Mouse (Mus musculus): ENCODE results near the gene Vamp3. TPM values are rescaled to one million over a fixed set of nuclear protein-coding genes. Genes with fewer than 3 reads are reported as not detected.

Vamp3 gene
- polyA plus RNA-seq, 1 experiment from 2014 or later, result 73.4 TPM

DNA sequence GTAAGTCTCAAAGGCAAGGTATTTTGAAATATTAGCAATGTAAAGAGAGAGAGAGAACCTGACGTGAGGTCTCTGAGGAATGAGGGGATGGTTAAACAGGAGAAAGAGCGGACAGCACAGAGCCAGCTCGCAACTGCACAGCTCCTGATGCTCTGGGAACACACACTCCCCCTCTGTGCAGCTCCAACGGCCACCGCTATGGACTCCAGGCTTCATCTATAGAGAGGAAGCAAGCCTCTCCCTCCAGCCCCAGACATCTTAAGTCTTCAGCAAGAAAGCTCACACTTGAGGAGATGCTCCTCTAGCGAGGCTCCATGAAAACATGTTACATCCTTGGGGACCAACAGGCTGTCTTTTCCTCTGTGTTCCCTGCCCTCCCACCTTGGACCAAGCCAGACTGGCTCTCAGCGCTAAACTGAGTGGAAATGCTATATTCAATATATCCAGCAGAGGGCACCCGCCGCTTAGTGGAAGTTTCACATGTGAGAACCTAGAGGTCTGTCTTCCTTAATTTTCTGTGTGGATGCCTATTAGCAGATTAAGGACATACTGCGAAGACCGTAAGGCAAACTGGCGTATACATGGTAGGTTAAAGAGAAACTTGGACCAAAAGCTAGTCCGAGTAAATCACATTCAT is 15.5 kb upstream of the Vamp3 start:
- Histone ChIP-seq H3K4me2 (ENCODE audit: low read depth, low read length) (no peak overlapping the region), H3K27ac (replicated peaks; ENCODE audit: low read depth, low read length) (no peak overlapping the region), H3K36me3 (replicated peaks; ENCODE audit: control insufficient read depth, insufficient read depth, low read depth, low read length) (no peaks in the 10 kb centered on the region), H3K4me1 (ENCODE audit: control insufficient read depth, insufficient read depth, low read length) (no peaks in the 10 kb centered on the region), H3K4me3 (ENCODE audit: low read depth, low read length) (no peak overlapping the region), H3K9me3 (replicated peaks; ENCODE audit: control insufficient read depth, low read length) (no peaks in the 10 kb centered on the region), H3K9ac (replicated peaks; ENCODE audit: low read length) (no peak overlapping the region), H3K27me3 (ENCODE audit: control insufficient read depth, insufficient read depth, low read length) (no peaks in the 10 kb centered on the region)
- DNase-seq (ENCODE audit: low spot score), result peak; percentile 88
- 55% methylated on average over 13 of the region's 13 CpGs for WGBS
- ATAC-seq (replicated peaks; ENCODE audit: insufficient number of reproducible peaks, low FRiP score, low TSS enrichment, low read depth), result no peak

DNA sequence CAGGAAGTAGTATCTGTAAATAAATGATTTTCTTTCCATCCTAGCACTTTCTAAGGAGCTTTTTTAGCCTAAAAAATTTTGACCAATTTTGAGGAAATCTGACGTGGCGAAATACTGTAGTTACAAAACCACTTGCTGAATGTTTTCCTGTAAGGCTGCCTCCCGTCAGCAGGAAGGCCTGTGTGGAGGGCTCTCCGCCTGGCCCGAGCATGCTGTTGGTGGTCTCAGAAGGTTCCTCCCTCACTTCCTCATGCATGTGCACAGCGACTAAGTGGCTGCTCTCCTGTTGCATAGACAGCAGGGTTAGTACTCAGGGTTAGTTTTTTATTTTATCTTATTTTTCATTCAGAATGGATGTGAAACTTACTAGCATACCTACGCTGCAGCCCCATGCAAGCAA is 13.2 kb upstream of the Vamp3 start:
- H3K27me3 ChIP-seq (ENCODE audit: control insufficient read depth, insufficient read depth, low read length), result no peaks in the 10 kb centered on the region
- 90% methylated on average over 7 of the region's 7 CpGs for WGBS
- no peaks in the 10 kb centered on the region for H3K36me3 ChIP-seq (replicated peaks; ENCODE audit: control insufficient read depth, insufficient read depth, low read depth, low read length)
- H3K9me3 ChIP-seq (replicated peaks; ENCODE audit: control insufficient read depth, low read length), result no peaks in the 10 kb centered on the region
- ATAC-seq (replicated peaks; ENCODE audit: insufficient number of reproducible peaks, low FRiP score, low TSS enrichment, low read depth) (no peak), DNase-seq (ENCODE audit: low spot score) (no peak)
- H3K9ac ChIP-seq (replicated peaks; ENCODE audit: low read length), result no peak overlapping the region
- H3K27ac ChIP-seq (replicated peaks; ENCODE audit: low read depth, low read length), result no peak overlapping the region
- no peak overlapping the region for H3K4me2 ChIP-seq (ENCODE audit: low read depth, low read length)
- no peak overlapping the region for H3K4me3 ChIP-seq (ENCODE audit: low read depth, low read length)
- H3K4me1 ChIP-seq (ENCODE audit: control insufficient read depth, insufficient read depth, low read length), result no peaks in the 10 kb centered on the region

DNA sequence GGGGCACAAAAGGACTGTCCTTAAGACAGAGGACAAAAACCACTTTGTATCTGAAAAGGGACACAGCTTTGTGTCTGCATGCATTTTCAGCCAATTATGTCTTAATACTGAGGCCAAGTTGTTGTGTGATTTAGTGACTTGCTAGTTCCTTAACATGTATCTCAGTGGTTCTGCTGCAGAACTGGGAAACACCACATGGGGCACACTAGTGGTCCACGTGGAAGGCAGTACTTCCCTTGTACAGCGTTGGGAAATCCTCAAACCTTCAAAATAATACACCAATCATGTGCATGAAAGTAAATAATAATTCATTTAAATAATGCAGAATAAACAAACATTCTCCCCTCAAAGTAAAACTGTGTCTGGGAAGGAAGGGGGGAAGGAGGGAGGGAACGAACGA is 11.0 kb upstream of the Vamp3 start:
- Histone ChIP-seq H3K9me3 (replicated peaks; ENCODE audit: control insufficient read depth, low read length) (no peaks in the 10 kb centered on the region), H3K4me1 (ENCODE audit: control insufficient read depth, insufficient read depth, low read length) (no peaks in the 10 kb centered on the region), H3K36me3 (replicated peaks; ENCODE audit: control insufficient read depth, insufficient read depth, low read depth, low read length) (no peaks in the 10 kb centered on the region), H3K4me3 (ENCODE audit: low read depth, low read length) (no peak overlapping the region), H3K9ac (replicated peaks; ENCODE audit: low read length) (no peak overlapping the region), H3K27ac (replicated peaks; ENCODE audit: low read depth, low read length) (no peak overlapping the region), H3K4me2 (ENCODE audit: low read depth, low read length) (no peak overlapping the region), H3K27me3 (ENCODE audit: control insufficient read depth, insufficient read depth, low read length) (no peaks in the 10 kb centered on the region)
- DNase-seq (ENCODE audit: low spot score), result no peak
- ATAC-seq (replicated peaks; ENCODE audit: insufficient number of reproducible peaks, low FRiP score, low TSS enrichment, low read depth), result no peak
- WGBS, result 77% methylated on average over 4 of the region's 4 CpGs

DNA sequence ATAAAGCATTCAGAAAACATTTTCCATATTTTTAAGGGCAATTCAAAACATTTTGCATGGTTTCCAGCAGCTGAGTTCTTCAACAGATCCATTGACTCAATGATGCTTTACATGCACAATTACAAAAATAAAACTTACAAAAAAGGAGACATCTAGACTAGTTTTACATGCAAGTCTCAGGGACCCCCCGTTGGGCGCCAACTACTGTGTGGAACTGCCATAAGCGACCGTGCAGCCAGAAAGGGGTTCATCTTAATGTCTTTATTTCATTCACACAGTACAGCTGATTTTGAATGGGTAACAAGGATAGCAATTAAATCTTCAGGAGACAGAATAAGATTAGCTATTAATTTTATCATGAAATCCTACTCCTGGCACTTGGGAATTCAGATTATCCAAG is 1.8 kb upstream of the Vamp3 start:
- no peaks in the 10 kb centered on the region for H3K36me3 ChIP-seq (replicated peaks; ENCODE audit: control insufficient read depth, insufficient read depth, low read depth, low read length)

DNA sequence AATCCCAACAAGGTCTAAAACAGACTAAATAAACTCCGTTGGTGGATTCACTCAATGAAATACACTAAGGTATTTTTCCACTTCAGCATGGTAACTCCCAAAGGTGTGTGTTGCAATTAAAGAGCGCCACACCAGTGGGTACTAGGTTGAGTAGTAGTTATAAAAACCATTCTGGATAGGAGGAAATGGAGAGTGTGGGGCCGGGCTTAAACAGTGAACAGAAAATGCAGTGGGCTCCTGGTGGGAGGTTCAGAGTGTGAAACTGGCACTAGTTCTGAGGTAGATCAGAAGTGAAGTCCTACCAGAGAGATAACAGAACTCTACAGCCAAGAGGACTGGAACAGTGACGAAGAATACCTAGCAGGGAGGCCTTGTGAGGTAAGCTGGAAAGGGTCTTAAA is 871 bp upstream of the Vamp3 start:
- Histone ChIP-seq H3K27me3 (ENCODE audit: control insufficient read depth, insufficient read depth, low read length) (no peaks in the 10 kb centered on the region), H3K27ac (replicated peaks; ENCODE audit: low read depth, low read length) (no peak overlapping the region), H3K9ac (replicated peaks; ENCODE audit: low read length) (peak overlapping the region; percentile 56; the same call in 1 of the 2 replicates), H3K36me3 (replicated peaks; ENCODE audit: control insufficient read depth, insufficient read depth, low read depth, low read length) (no peaks in the 10 kb centered on the region; the same call in 1 of the 2 replicates), H3K9me3 (replicated peaks; ENCODE audit: control insufficient read depth, low read length) (no peaks in the 10 kb centered on the region), H3K4me3 (ENCODE audit: low read depth, low read length) (peak overlapping the region; percentile 85; the same call in 1 of the 2 replicates), H3K4me2 (ENCODE audit: low read depth, low read length) (peak overlapping the region; percentile 48; the same call in 1 of the 2 replicates), H3K4me1 (ENCODE audit: control insufficient read depth, insufficient read depth, low read length) (no peaks in the 10 kb centered on the region)
- WGBS, result 81% methylated on average over 4 of the region's 4 CpGs
- ATAC-seq (replicated peaks; ENCODE audit: insufficient number of reproducible peaks, low FRiP score, low TSS enrichment, low read depth), result no peak
- DNase-seq (ENCODE audit: low spot score), result no peak

More for the DNA sequence above, 1.8 kb upstream of the Vamp3 start:
- Histone ChIP-seq H3K9ac (replicated peaks; ENCODE audit: low read length) (no peak overlapping the region), H3K4me3 (ENCODE audit: low read depth, low read length) (no peak overlapping the region), H3K9me3 (replicated peaks; ENCODE audit: control insufficient read depth, low read length) (no peaks in the 10 kb centered on the region), H3K4me2 (ENCODE audit: low read depth, low read length) (no peak overlapping the region), H3K27ac (replicated peaks; ENCODE audit: low read depth, low read length) (no peak overlapping the region), H3K27me3 (ENCODE audit: control insufficient read depth, insufficient read depth, low read length) (no peaks in the 10 kb centered on the region), H3K4me1 (ENCODE audit: control insufficient read depth, insufficient read depth, low read length) (no peaks in the 10 kb centered on the region)
- 96% methylated on average over 4 of the region's 4 CpGs for WGBS
- DNase-seq (ENCODE audit: low spot score) (no peak), ATAC-seq (replicated peaks; ENCODE audit: insufficient number of reproducible peaks, low FRiP score, low TSS enrichment, low read depth) (no peak)

DNA sequence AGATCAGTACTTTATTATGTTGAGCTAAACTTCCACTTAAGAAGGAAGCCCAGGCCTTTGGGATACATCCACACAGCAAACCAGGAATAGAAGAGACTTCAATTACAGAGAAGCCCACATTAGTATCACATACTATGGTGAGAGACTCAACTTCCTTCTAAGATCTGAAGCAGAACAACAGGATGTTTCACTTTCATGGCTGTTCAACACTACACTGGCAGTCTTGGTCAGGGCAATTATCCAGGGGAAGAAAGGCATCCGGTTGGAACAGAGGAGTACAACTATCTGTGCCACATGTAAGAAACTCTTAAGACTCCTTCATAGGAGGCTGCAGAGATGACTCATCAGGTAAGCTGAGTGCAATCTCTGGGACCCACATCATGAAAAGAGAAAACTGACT is 6.6 kb downstream of the Vamp3 start:
- Histone ChIP-seq H3K9me3 (replicated peaks; ENCODE audit: control insufficient read depth, low read length) (no peaks in the 10 kb centered on the region), H3K4me1 (ENCODE audit: control insufficient read depth, insufficient read depth, low read length) (no peaks in the 10 kb centered on the region), H3K27ac (replicated peaks; ENCODE audit: low read depth, low read length) (no peak overlapping the region), H3K36me3 (replicated peaks; ENCODE audit: control insufficient read depth, insufficient read depth, low read depth, low read length) (no peaks in the 10 kb centered on the region; the same call in 1 of the 2 replicates), H3K27me3 (ENCODE audit: control insufficient read depth, insufficient read depth, low read length) (no peaks in the 10 kb centered on the region), H3K9ac (replicated peaks; ENCODE audit: low read length) (no peak overlapping the region), H3K4me3 (ENCODE audit: low read depth, low read length) (no peak overlapping the region), H3K4me2 (ENCODE audit: low read depth, low read length) (no peak overlapping the region)
- DNase-seq (ENCODE audit: low spot score) (no peak), ATAC-seq (replicated peaks; ENCODE audit: insufficient number of reproducible peaks, low FRiP score, low TSS enrichment, low read depth) (no peak)
- 90% methylated on average over 1 of the region's 1 CpGs for WGBS

DNA sequence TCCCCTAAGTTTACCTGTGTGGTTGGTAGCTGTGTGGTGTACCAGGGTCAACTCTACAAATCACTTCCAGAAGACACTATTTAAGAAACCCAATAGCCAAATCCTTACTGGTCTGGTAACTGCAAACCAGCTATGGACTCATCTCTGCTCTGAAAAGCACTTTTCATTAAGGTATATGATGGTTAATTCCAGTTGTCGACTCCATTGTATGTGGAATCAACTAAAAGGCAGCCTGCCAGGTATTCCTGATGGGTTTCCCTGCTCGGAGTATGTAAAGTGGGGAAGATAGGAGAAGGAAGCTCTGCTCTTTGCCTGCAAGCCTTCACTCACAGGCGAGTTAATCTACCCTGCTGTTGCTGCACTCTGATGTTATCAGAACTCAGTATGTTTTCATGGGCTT is 11.2 kb downstream of the Vamp3 start:
- no peak overlapping the region for H3K4me3 ChIP-seq (ENCODE audit: low read depth, low read length)
- ATAC-seq (replicated peaks; ENCODE audit: insufficient number of reproducible peaks, low FRiP score, low TSS enrichment, low read depth), result no peak
- H3K9ac ChIP-seq (replicated peaks; ENCODE audit: low read length), result no peak overlapping the region
- H3K4me2 ChIP-seq (ENCODE audit: low read depth, low read length), result no peak overlapping the region
- H3K27ac ChIP-seq (replicated peaks; ENCODE audit: low read depth, low read length), result no peak overlapping the region
- DNase-seq (ENCODE audit: low spot score), result no peak
- no peaks in the 10 kb centered on the region; the same call in 1 of the 2 replicates for H3K36me3 ChIP-seq (replicated peaks; ENCODE audit: control insufficient read depth, insufficient read depth, low read depth, low read length)
- no peaks in the 10 kb centered on the region for H3K9me3 ChIP-seq (replicated peaks; ENCODE audit: control insufficient read depth, low read length)
- H3K4me1 ChIP-seq (ENCODE audit: control insufficient read depth, insufficient read depth, low read length), result no peaks in the 10 kb centered on the region
- WGBS, result 88% methylated on average over 3 of the region's 3 CpGs
- H3K27me3 ChIP-seq (ENCODE audit: control insufficient read depth, insufficient read depth, low read length), result no peaks in the 10 kb centered on the region

DNA sequence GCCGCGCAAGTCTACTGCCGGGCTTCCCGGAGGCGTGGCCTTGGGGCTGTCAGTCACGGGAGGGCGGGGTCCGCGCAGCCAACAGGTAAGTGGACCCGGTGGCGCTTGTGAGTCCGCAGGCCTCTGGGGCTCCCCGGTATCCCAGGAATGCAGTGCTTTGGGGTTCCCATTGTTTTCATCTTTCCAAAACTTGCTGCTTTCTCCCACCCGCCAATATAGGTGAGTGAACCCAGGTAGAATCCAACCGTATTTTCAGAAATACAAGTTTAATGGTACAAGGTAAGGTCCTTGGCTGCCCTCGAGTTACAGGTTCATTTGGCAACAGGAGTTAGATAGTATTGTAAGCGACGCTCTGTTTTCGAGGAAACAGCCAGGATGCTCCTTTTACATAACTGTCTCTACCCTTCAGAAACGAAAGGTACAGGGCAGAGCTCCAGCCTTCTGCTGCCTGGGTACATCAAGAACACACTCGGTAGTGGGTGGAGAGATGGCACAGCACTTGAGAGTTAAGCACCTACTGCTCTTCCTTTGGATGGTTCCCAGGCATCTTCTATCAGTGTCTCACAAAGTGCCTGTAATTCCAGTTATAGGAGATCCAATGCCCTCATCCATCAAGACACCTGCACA is 12.7 kb downstream of the Vamp3 start:
- no peaks in the 10 kb centered on the region; the same call in 1 of the 2 replicates for H3K36me3 ChIP-seq (replicated peaks; ENCODE audit: control insufficient read depth, insufficient read depth, low read depth, low read length)
- H3K4me3 ChIP-seq (ENCODE audit: low read depth, low read length), result peak overlapping the region; percentile 54
- no peaks in the 10 kb centered on the region for H3K27me3 ChIP-seq (ENCODE audit: control insufficient read depth, insufficient read depth, low read length)
- ATAC-seq (replicated peaks; ENCODE audit: insufficient number of reproducible peaks, low FRiP score, low TSS enrichment, low read depth) (no peak), DNase-seq (ENCODE audit: low spot score) (no peak)
- WGBS, result 6% methylated on average over 21 of the region's 21 CpGs
- no peak overlapping the region for H3K27ac ChIP-seq (replicated peaks; ENCODE audit: low read depth, low read length)
- H3K4me2 ChIP-seq (ENCODE audit: low read depth, low read length), result peak overlapping the region; percentile 97
- H3K9ac ChIP-seq (replicated peaks; ENCODE audit: low read length), result 0 out of 2 replicates have a peak overlapping the region, but pooled peaks have one; percentile 10
- no peaks in the 10 kb centered on the region for H3K4me1 ChIP-seq (ENCODE audit: control insufficient read depth, insufficient read depth, low read length)
- H3K9me3 ChIP-seq (replicated peaks; ENCODE audit: control insufficient read depth, low read length), result no peaks in the 10 kb centered on the region

Data from embryonic facial prominence, embryonic 11.5 days (tissue).